Mouse (Mus musculus) C2C12 (cell line): ENCODE results near the gene Mamdc2. TPM values are rescaled to one million over a fixed set of nuclear protein-coding genes. Genes with fewer than 3 reads are reported as not detected.

Source experiments
- H3K27me3 ChIP-seq: one replicate; pipeline ENCODE4 v1.6.1; 2011; ENCODE audit not compliant: control insufficient read depth, insufficient read depth, insufficient read length
- H3K36me3 ChIP-seq: one replicate; pipeline ENCODE4 v1.6.1; 2011; ENCODE audit not compliant: control insufficient read depth, insufficient read depth
- H3K4me3 ChIP-seq: one replicate; pipeline ENCODE4 v1.5.1; 2011; ENCODE audit warnings: mild to moderate bottlenecking, control low read depth; ENCODE audit not compliant: poor library complexity, insufficient read depth, severe bottlenecking
- H3K79me2 ChIP-seq: one replicate; pipeline ENCODE4 v1.6.1; 2011; ENCODE audit not compliant: control insufficient read depth, insufficient read depth
- H3K79me3 ChIP-seq: one replicate; pipeline ENCODE4 v1.6.1; 2011; ENCODE audit warnings: low read depth, control low read depth
- H3ac ChIP-seq: one replicate; pipeline ENCODE3; 2011; ENCODE audit warnings: low read depth; ENCODE audit not compliant: control insufficient read depth, insufficient read length
- CEBPB ChIP-seq: IDR thresholded peaks from one replicate; pipeline ENCODE4 v1.6.1; 2011; ENCODE audit warnings: low read depth, mild to moderate bottlenecking, control low read depth, moderate library complexity
- CTCF ChIP-seq: IDR thresholded peaks from one replicate; pipeline ENCODE4 v1.5.1; 2011; ENCODE audit not compliant: control insufficient read depth, insufficient read depth, insufficient read length
- FOSL1 ChIP-seq: IDR thresholded peaks from one replicate; pipeline ENCODE4 v1.8.0; 2011; ENCODE audit warnings: mild to moderate bottlenecking, low read length; ENCODE audit not compliant: poor library complexity, insufficient read depth, severe bottlenecking
- MAX ChIP-seq: IDR thresholded peaks from one replicate; pipeline ENCODE4 v1.6.1; 2011; ENCODE audit warnings: mild to moderate bottlenecking, control low read depth
- MYOD1 ChIP-seq: IDR thresholded peaks from one replicate; pipeline ENCODE4 v1.6.1; 2011; ENCODE audit warnings: low read depth; ENCODE audit not compliant: control insufficient read depth, insufficient read length
- MYOG ChIP-seq: IDR thresholded peaks from one replicate; pipeline ENCODE4 v1.6.1; 2011; ENCODE audit not compliant: control insufficient read depth, insufficient read length; ENCODE audit errors: extremely low read depth
- USF1 ChIP-seq: IDR thresholded peaks from one replicate; pipeline ENCODE4 v1.6.1; 2011; ENCODE audit warnings: low read depth, mild to moderate bottlenecking, control low read depth, moderate library complexity
- polyA plus RNA-seq: library from polyadenylated mRNA; unstranded; fragments of >200 nt; fragmentation: generic; extraction: Trizol; gene quantifications from one replicate; pipeline ENCODE4 v1.2.1, GENCODE M21; 2012; ENCODE audit warnings: missing spikeins

Mamdc2 gene
- polyA plus RNA-seq, 1 experiment, result 0.77 TPM

DNA sequence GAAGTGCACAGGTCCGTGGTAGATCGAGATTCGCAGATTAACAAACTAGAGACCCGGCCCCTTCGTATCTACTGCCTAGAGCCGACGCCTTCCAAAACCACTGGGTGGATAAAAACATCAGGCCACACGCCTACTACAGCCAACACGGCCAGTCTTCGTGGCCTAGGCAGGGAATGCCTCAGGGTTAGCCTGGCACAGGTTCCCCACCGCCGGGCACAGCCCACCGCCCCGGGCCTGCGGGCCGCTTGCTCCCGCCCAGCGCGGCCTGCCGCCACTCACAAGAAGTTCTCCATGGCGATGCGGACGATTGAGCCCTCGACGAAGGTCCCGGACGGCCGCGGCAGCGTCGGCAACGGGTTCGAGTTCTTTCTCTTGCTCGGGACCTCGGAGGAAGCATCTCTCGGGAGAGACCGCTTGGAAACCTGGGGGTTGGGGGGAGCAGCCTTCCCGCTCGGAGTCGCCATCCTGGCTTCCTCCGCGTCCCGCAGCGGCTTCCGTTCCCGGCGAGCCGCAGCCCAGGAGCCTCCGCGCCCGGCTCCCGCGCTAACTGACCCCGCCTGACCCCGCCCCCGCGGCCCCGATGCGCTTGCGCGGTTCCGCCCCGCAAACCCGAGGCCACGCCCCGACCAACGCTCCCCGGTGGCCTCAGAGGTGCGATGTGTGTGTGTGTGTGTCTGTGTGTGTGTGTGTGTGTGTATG is 174.7 kb downstream of the Mamdc2 start, which contains the start of gene Smc5:
TSS of gene Smc5 (minus strand) at position 543 of the 699 bp plus-strand sequence.
- TF ChIP-seq USF1, result no peak
- TF ChIP-seq CEBPB, result no peak
- TF ChIP-seq MYOG, result no peak
- TF ChIP-seq CTCF, result no peak
- TF ChIP-seq FOSL1, result no peak
- no peak for TF ChIP-seq MYOD1
- no peak for TF ChIP-seq MAX
- H3ac ChIP-seq, result peak within 1 kb of the TSS; percentile 94
- peaks cover 52% of the 10 kb centered on the region for H3K79me2 ChIP-seq
- H3K79me3 ChIP-seq, result peaks cover 38% of the 10 kb centered on the region
- peak within 1 kb of the TSS; percentile 78 for H3K4me3 ChIP-seq
- H3K27me3 ChIP-seq, result no peaks in the 10 kb centered on the region
- no peaks in the 10 kb centered on the region for H3K36me3 ChIP-seq

- peaks cover 70% of the 10 kb centered on the region for H3K36me3 ChIP-seq
Observed at GRCm38 (mm10) chr19:23256771-23257170, 191.5 kb downstream of the Mamdc2 start.

More at GRCm38 (mm10) chr19:23256771-23257170, 191.5 kb downstream of the Mamdc2 start:
- H3K27me3 ChIP-seq, result no peaks in the 10 kb centered on the region
- H3K4me3 ChIP-seq, result no peak overlapping the region
- peaks cover 8% of the 10 kb centered on the region for H3K79me3 ChIP-seq
- H3K79me2 ChIP-seq, result peaks cover 6% of the 10 kb centered on the region
- no peak overlapping the region for H3ac ChIP-seq
- no peak for TF ChIP-seq CTCF
- TF ChIP-seq CEBPB, result no peak
- no peak for TF ChIP-seq USF1
- TF ChIP-seq FOSL1, result no peak
- no peak for TF ChIP-seq MYOG
- TF ChIP-seq MAX, result no peak

Other genes starting within 250 kb of the Mamdc2 start
- gene Smc5, start 174.5 kb downstream of the Mamdc2 start, polyA plus RNA-seq, result 7.7 TPM
- gene 1700028P14Rik, start 204.4 kb upstream of the Mamdc2 start, polyA plus RNA-seq, result not detected
- 1.6 TPM for gene Ptar1, start 239.0 kb upstream of the Mamdc2 start, polyA plus RNA-seq